Mouse (Mus musculus): ENCODE measurements around the gene Ttpal. TPM values are rescaled to one million over a fixed set of nuclear protein-coding genes. Genes with fewer than 3 reads are reported as not detected.

Ttpal gene
- polyA plus RNA-seq, 1 experiment from 2014 or later, result 31.4 TPM

DNA sequence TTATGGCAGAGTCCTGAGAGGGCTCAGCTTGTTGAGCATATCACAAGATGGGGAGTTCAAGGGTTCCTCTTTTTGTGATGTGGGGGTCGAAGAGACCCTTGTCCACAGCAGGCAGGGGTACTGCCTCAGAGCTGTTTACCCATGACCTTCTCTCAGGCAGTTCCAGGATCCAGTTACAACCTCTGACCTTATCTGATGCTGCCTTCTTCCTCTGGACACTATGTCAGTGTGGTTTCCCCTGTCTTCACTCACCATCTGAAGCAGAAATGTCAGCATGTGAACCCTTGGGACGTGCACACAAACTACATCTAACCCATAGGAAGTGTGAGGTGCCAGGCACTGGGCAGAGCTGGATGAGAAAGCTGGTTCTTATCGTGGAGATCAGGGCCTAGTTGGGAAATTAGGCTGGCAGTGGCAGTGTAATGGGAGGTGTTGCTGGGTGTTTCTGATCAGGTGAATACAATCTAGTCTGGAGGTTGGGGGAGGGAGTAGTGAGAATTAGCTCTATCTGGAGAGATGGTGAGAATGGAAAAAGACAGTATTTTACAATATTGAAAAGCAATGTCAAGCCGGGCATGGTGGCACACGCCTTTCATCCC is 58.1 kb downstream of the Ttpal start:
- Histone ChIP-seq H3K27me3 (ENCODE audit: control insufficient read depth, insufficient read depth, low read length) (no peaks in the 10 kb centered on the region), H3K4me3 (replicated peaks; ENCODE audit: low read length) (no peak overlapping the region), H3K27ac (ENCODE audit: low read length) (no peak overlapping the region), H3K9me3 (replicated peaks; ENCODE audit: control insufficient read depth, low read length) (no peaks in the 10 kb centered on the region), H3K4me1 (ENCODE audit: control insufficient read depth, insufficient read depth, low read length) (peaks cover 11% of the 10 kb centered on the region; the same call in 1 of the 2 replicates), H3K36me3 (ENCODE audit: control insufficient read depth, insufficient read depth, low read length) (no peaks in the 10 kb centered on the region), H3K9ac (ENCODE audit: low read length) (no peak overlapping the region), H3K4me2 (ENCODE audit: low read depth, low read length) (no peak overlapping the region)
- no peak for ATAC-seq (ENCODE audit: insufficient read depth, low FRiP score)
- WGBS, result 83% methylated on average over 5 of the region's 5 CpGs

DNA sequence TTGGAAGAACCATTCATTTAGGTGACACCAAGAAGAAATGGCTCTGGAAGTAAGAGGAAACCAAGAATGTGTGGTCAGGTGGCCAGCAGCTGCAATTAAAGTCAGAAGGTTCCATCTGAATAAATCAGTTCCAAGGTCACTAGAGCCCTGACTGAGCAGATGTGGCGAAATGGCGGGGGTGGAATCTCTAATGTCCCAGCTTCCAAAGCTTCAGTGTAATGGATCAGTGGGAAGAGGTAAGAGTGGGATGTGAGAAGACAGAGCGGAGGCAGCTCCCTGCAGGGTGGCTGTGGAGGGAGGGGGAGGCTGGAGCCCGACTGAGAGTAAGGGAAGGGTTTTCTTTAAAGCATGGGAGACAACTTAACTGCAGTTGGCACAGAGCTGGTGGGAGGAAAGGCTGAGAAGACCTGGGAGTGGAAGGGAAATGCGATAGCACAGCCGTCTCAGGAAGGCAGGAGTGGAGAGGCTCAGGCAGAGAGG is 59.3 kb downstream of the Ttpal start:
- no peaks in the 10 kb centered on the region for H3K9me3 ChIP-seq (replicated peaks; ENCODE audit: control insufficient read depth, low read length)
- H3K27ac ChIP-seq (ENCODE audit: low read length), result no peak overlapping the region
- no peaks in the 10 kb centered on the region for H3K36me3 ChIP-seq (ENCODE audit: control insufficient read depth, insufficient read depth, low read length)
- no peak overlapping the region for H3K4me2 ChIP-seq (ENCODE audit: low read depth, low read length)
- no peak overlapping the region for H3K9ac ChIP-seq (ENCODE audit: low read length)
- H3K4me3 ChIP-seq (replicated peaks; ENCODE audit: low read length), result no peak overlapping the region
- ATAC-seq (ENCODE audit: insufficient read depth, low FRiP score), result no peak
- 61% methylated on average over 6 of the region's 6 CpGs for WGBS
- H3K27me3 ChIP-seq (ENCODE audit: control insufficient read depth, insufficient read depth, low read length), result no peaks in the 10 kb centered on the region
- H3K4me1 ChIP-seq (ENCODE audit: control insufficient read depth, insufficient read depth, low read length), result peaks cover 11% of the 10 kb centered on the region; the same call in 1 of the 2 replicates

DNA sequence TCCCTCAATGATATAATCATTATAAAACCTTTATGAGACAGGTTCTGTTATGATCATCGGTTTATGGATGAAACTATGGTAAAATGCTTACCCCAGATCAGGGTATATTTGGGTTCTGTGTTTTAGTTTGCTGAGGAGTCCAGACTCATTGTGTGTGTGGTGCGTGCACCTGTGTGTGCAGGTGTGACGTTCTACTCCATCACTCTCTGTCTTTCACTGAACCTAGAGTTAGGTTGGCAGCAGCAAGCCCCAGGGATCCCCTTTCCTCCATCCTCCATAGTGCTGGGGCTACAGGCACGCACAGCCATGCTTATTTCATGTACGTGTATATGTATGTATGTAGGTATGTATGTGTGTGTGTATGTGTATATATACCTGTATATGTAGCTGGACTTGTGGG is 60.0 kb downstream of the Ttpal start:
- 92% methylated on average over 5 of the region's 5 CpGs for WGBS
- Histone ChIP-seq H3K9ac (ENCODE audit: low read length) (no peak overlapping the region), H3K9me3 (replicated peaks; ENCODE audit: control insufficient read depth, low read length) (no peaks in the 10 kb centered on the region), H3K4me2 (ENCODE audit: low read depth, low read length) (no peak overlapping the region), H3K27me3 (ENCODE audit: control insufficient read depth, insufficient read depth, low read length) (no peaks in the 10 kb centered on the region), H3K36me3 (ENCODE audit: control insufficient read depth, insufficient read depth, low read length) (no peaks in the 10 kb centered on the region), H3K27ac (ENCODE audit: low read length) (no peak overlapping the region), H3K4me3 (replicated peaks; ENCODE audit: low read length) (no peak overlapping the region), H3K4me1 (ENCODE audit: control insufficient read depth, insufficient read depth, low read length) (peaks cover 11% of the 10 kb centered on the region; the same call in 1 of the 2 replicates)
- ATAC-seq (ENCODE audit: insufficient read depth, low FRiP score), result no peak

DNA sequence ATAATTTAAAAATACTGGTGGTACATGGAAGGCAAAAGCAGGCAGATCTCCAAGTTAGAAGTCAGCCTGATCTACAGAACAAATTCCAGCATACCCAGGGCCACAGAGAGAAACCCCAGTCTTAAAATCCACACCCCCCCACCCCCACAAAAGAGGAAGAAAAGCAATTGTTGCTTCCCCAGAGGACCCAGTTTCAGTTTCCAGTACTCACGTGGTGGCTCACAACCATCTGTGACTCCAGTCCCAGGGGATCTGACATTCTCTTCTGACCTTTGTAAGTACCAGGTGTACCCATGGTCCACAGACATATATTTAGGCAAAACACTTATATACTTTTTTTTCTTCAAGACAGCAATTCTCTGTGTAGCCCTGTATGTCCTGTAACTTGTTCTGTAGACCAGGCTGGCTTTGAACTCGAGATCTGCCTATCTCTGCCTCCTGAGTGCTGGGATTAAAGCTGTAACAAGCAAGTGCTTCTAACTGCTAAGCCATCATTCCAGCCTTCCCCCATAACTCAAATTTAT is 60.6 kb downstream of the Ttpal start:
- 67% methylated on average over 2 of the region's 2 CpGs for WGBS
- no peaks in the 10 kb centered on the region for H3K27me3 ChIP-seq (ENCODE audit: control insufficient read depth, insufficient read depth, low read length)
- H3K9me3 ChIP-seq (replicated peaks; ENCODE audit: control insufficient read depth, low read length), result no peaks in the 10 kb centered on the region
- no peak overlapping the region for H3K9ac ChIP-seq (ENCODE audit: low read length)
- no peak overlapping the region for H3K4me2 ChIP-seq (ENCODE audit: low read depth, low read length)
- no peak overlapping the region for H3K27ac ChIP-seq (ENCODE audit: low read length)
- peaks cover 11% of the 10 kb centered on the region; the same call in 1 of the 2 replicates for H3K4me1 ChIP-seq (ENCODE audit: control insufficient read depth, insufficient read depth, low read length)
- H3K36me3 ChIP-seq (ENCODE audit: control insufficient read depth, insufficient read depth, low read length), result no peaks in the 10 kb centered on the region
- H3K4me3 ChIP-seq (replicated peaks; ENCODE audit: low read length), result no peak overlapping the region
- no peak for ATAC-seq (ENCODE audit: insufficient read depth, low FRiP score)

DNA sequence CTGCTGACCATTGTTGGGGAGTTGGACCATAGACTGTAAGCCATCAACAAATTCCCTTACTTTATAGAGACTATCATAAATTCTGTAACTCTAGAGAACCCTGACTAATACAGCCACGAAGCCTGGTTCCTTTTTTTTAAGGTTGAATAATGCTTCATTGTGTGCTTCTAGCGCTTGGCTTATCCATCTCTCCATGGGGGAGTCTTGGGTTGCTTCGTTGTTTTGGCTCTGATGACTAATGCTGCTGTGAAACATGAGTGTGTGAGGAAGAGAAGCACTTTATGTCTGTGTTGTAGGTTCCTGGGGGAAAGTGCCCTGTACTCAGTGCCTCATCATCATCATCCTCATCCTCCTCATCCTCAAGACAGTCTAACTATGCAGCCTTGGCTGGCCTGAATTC is 61.8 kb downstream of the Ttpal start:
- H3K4me2 ChIP-seq (ENCODE audit: low read depth, low read length), result no peak overlapping the region
- H3K9ac ChIP-seq (ENCODE audit: low read length), result no peak overlapping the region
- no peaks in the 10 kb centered on the region for H3K36me3 ChIP-seq (ENCODE audit: control insufficient read depth, insufficient read depth, low read length)
- 64% methylated on average over 3 of the region's 3 CpGs for WGBS
- no peaks in the 10 kb centered on the region for H3K9me3 ChIP-seq (replicated peaks; ENCODE audit: control insufficient read depth, low read length)
- ATAC-seq (ENCODE audit: insufficient read depth, low FRiP score), result no peak
- H3K27ac ChIP-seq (ENCODE audit: low read length), result no peak overlapping the region
- no peaks in the 10 kb centered on the region for H3K27me3 ChIP-seq (ENCODE audit: control insufficient read depth, insufficient read depth, low read length)
- H3K4me1 ChIP-seq (ENCODE audit: control insufficient read depth, insufficient read depth, low read length), result peaks cover 10% of the 10 kb centered on the region; the same call in 1 of the 2 replicates
- H3K4me3 ChIP-seq (replicated peaks; ENCODE audit: low read length), result no peak overlapping the region

DNA sequence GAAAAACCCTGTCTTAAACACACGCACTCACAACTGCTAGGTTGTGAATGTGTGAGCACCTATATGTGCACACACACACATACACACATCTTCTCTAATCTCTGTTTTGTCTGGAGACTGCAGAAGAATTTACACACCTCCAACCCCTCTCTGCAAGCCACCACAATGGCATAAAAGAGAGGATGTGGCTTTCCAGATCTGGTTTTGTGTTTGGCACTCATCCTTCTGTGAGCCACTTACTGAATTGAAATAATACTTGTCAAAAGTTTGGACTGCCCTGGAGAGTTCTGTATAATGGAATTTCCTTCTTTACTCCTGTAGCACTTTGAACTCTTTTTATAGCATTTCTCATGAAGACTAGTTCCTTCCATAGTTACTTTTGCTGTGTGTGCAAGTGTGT is 64.9 kb downstream of the Ttpal start:
- no peak overlapping the region for H3K4me2 ChIP-seq (ENCODE audit: low read depth, low read length)
- no peaks in the 10 kb centered on the region for H3K4me1 ChIP-seq (ENCODE audit: control insufficient read depth, insufficient read depth, low read length)
- no peak; the same call in 1 of the 2 replicates for ATAC-seq (ENCODE audit: insufficient read depth, low FRiP score)
- H3K27ac ChIP-seq (ENCODE audit: low read length), result no peak overlapping the region
- WGBS, result 84% methylated on average over 1 of the region's 1 CpGs
- no peak overlapping the region for H3K9ac ChIP-seq (ENCODE audit: low read length)
- peaks cover 3% of the 10 kb centered on the region; the same call in 1 of the 2 replicates for H3K9me3 ChIP-seq (replicated peaks; ENCODE audit: control insufficient read depth, low read length)
- H3K27me3 ChIP-seq (ENCODE audit: control insufficient read depth, insufficient read depth, low read length), result no peaks in the 10 kb centered on the region
- H3K36me3 ChIP-seq (ENCODE audit: control insufficient read depth, insufficient read depth, low read length), result no peaks in the 10 kb centered on the region
- no peak overlapping the region for H3K4me3 ChIP-seq (replicated peaks; ENCODE audit: low read length)

Other genes starting within 250 kb of the Ttpal start
- gene Jph2, start 204.3 kb upstream of the Ttpal start, polyA plus RNA-seq (2015; fragmentation: Nextera tagmentation; extraction: Ambion mirVana), result 8.5 and 11.2 TPM in 2 replicates
- 79.0 and 86.1 TPM in 2 replicates for gene Oser1, start 177.6 kb upstream of the Ttpal start, polyA plus RNA-seq (2015; fragmentation: Nextera tagmentation; extraction: Ambion mirVana)
- gene Gdap1l1, start 163.8 kb upstream of the Ttpal start, polyA plus RNA-seq (2015; fragmentation: Nextera tagmentation; extraction: Ambion mirVana), result 5.2 and 5.3 TPM in 2 replicates
- gene Fitm2, start 129.7 kb upstream of the Ttpal start, polyA plus RNA-seq (2015; fragmentation: Nextera tagmentation; extraction: Ambion mirVana), result 11.6 and 12.1 TPM in 2 replicates
- gene R3hdml, start 110.0 kb upstream of the Ttpal start, polyA plus RNA-seq (2015; fragmentation: Nextera tagmentation; extraction: Ambion mirVana), result not detected in 2 replicates
- gene Hnf4a, start 95.5 kb upstream of the Ttpal start, polyA plus RNA-seq (2015; fragmentation: Nextera tagmentation; extraction: Ambion mirVana), result 34.1 and 41.4 TPM in 2 replicates
- 59.2 and 62.2 TPM in 2 replicates for gene Serinc3, start 42.8 kb downstream of the Ttpal start, polyA plus RNA-seq (2015; fragmentation: Nextera tagmentation; extraction: Ambion mirVana)
- 91.2 and 107 TPM in 2 replicates for gene Pkig, start 56.1 kb downstream of the Ttpal start, polyA plus RNA-seq (2015; fragmentation: Nextera tagmentation; extraction: Ambion mirVana)
- gene Ada, start 147.9 kb downstream of the Ttpal start, polyA plus RNA-seq (2015; fragmentation: Nextera tagmentation; extraction: Ambion mirVana), result 5.2 and 5.4 TPM in 2 replicates
- 0.15 TPM in 1 of 2 replicates, not detected in the other for gene Ccn5, start 218.5 kb downstream of the Ttpal start, polyA plus RNA-seq (2015; fragmentation: Nextera tagmentation; extraction: Ambion mirVana)

Measured in stomach, embryonic 16.5 days (tissue).